24 mouse cellular contexts compared by ENCODE assay signal in genomic region chr4:134978930-134979329, GRCm38 (mm10). TPM values are rescaled to one million over a fixed set of nuclear protein-coding genes. Genes with fewer than 3 reads are reported as not detected.
DNase-seq lines count a peak whose midpoint lies in the region; ATAC-seq lines count a peak whose summit lies in the region.
"Had no signal": no experiment of that assay in that cellular context is flagged by ENCODE, and none has a peak within 500 bp of the region (broad histone marks: within the 10 kb centered on the region; RNA-seq: fewer than 3 reads in every experiment).

No protein-coding gene starts in this region.

- no peak overlapping the region for H3K4me2 ChIP-seq in liver, embryonic 12.5 days
- H3K4me2 ChIP-seq in liver, embryonic 11.5 days: no peak overlapping the region
- no peak overlapping the region for H3K4me2 ChIP-seq in limb, embryonic 12.5 days
- H3K4me2 ChIP-seq in limb, embryonic 15.5 days: no peak overlapping the region
- H3K4me2 ChIP-seq: embryonic facial prominence, embryonic 15.5 days; heart, embryonic 12.5 days; heart, embryonic 15.5 days; hindbrain, embryonic 12.5 days; hindbrain, embryonic 15.5 days had no signal

- no peaks in the 10 kb centered on the region for H3K36me3 ChIP-seq in liver, embryonic 12.5 days
- H3K36me3 ChIP-seq in liver, embryonic 11.5 days (ENCODE audit: control insufficient read depth, insufficient read depth, low read length): no peaks in the 10 kb centered on the region
- no peaks in the 10 kb centered on the region for H3K36me3 ChIP-seq in limb, embryonic 10.5 days
- H3K36me3 ChIP-seq in limb, embryonic 12.5 days: no peaks in the 10 kb centered on the region
- H3K36me3 ChIP-seq in limb, embryonic 15.5 days: no peaks in the 10 kb centered on the region
- H3K36me3 ChIP-seq: embryonic facial prominence, embryonic 15.5 days; heart, embryonic 12.5 days; heart, embryonic 15.5 days; hindbrain, embryonic 12.5 days; hindbrain, embryonic 15.5 days had no signal

- no peak for DNase-seq in liver, embryonic 11.5 days (ENCODE audit: low spot score)
- no peak for DNase-seq in limb, embryonic 10.5 days (ENCODE audit: low spot score)
- DNase-seq in layer of hippocampus, postnatal 14 days (ENCODE audit: low spot score in 2 of 2): no peak
- DNase-seq: adrenal gland, adult 8-10 months; adrenal gland, postnatal 25 days; cerebellum, adult 11-12 months; cerebellum, adult 8-10 months; cerebellum, postnatal 10 days; cerebellum, postnatal 36 days; embryo, embryonic 11 days; gastrocnemius, postnatal 25 days; heart, adult 18-20 months; heart, postnatal 10 days; heart, postnatal 36 days had no signal

- H3K4me1 ChIP-seq in liver, embryonic 12.5 days: peaks cover 46% of the 10 kb centered on the region
- H3K4me1 ChIP-seq in liver, embryonic 11.5 days (replicated peaks; ENCODE audit: control insufficient read depth, insufficient read depth, low read length): peaks cover 21% of the 10 kb centered on the region
- H3K4me1 ChIP-seq in limb, embryonic 10.5 days: peaks cover 31% of the 10 kb centered on the region
- H3K4me1 ChIP-seq in limb, embryonic 12.5 days (replicated peaks): peaks cover 23% of the 10 kb centered on the region; the same call in 1 of the 2 replicates
- peaks cover 47% of the 10 kb centered on the region for H3K4me1 ChIP-seq in limb, embryonic 15.5 days
- H3K4me1 ChIP-seq: hindbrain, embryonic 15.5 days had no signal

- whole genome bisulfite sequencing in liver, embryonic 12.5 days (ENCODE audit: insufficient replicate concordance): 80% methylated on average over 8 of the region's 8 CpGs
- WGBS in liver, embryonic 11.5 days: 82% methylated on average over 8 of the region's 8 CpGs
- 83% methylated on average over 8 of the region's 8 CpGs for WGBS in limb, embryonic 10.5 days
- 58% methylated on average over 8 of the region's 8 CpGs for WGBS in limb, embryonic 12.5 days
- WGBS in limb, embryonic 15.5 days: 46% methylated on average over 8 of the region's 8 CpGs

- H3K27ac ChIP-seq in liver, embryonic 12.5 days: peak overlapping the region; percentile 65; the same call in 1 of the 2 replicates
- H3K27ac ChIP-seq in liver, embryonic 11.5 days (ENCODE audit: low read depth, low read length): no peak overlapping the region
- 0 out of 2 replicates have a peak overlapping the region, but pooled peaks have one; percentile 16 for H3K27ac ChIP-seq in limb, embryonic 10.5 days
- peak overlapping the region; percentile 60; the same call in 1 of the 2 replicates for H3K27ac ChIP-seq in limb, embryonic 12.5 days
- H3K27ac ChIP-seq in limb, embryonic 15.5 days: peak overlapping the region; percentile 78
- H3K27ac ChIP-seq: embryonic facial prominence, embryonic 15.5 days; heart, embryonic 15.5 days; hindbrain, embryonic 12.5 days; hindbrain, embryonic 15.5 days had no signal

- H3K27me3 ChIP-seq in liver, embryonic 12.5 days (replicated peaks): no peaks in the 10 kb centered on the region
- H3K27me3 ChIP-seq in liver, embryonic 11.5 days (replicated peaks; ENCODE audit: control insufficient read depth, insufficient read depth, low read length): no peaks in the 10 kb centered on the region
- H3K27me3 ChIP-seq in limb, embryonic 10.5 days (ENCODE audit: low read depth, poor library complexity, severe bottlenecking): no peaks in the 10 kb centered on the region
- no peaks in the 10 kb centered on the region for H3K27me3 ChIP-seq in limb, embryonic 12.5 days
- H3K27me3 ChIP-seq in limb, embryonic 15.5 days: no peaks in the 10 kb centered on the region
- H3K27me3 ChIP-seq: embryonic facial prominence, embryonic 15.5 days; heart, embryonic 12.5 days; heart, embryonic 15.5 days; hindbrain, embryonic 12.5 days; hindbrain, embryonic 15.5 days had no signal

- no peak overlapping the region for H3K9ac ChIP-seq in liver, embryonic 12.5 days
- no peak overlapping the region for H3K9ac ChIP-seq in liver, embryonic 11.5 days (ENCODE audit: low read depth, low read length)
- no peak overlapping the region for H3K9ac ChIP-seq in limb, embryonic 12.5 days (replicated peaks)
- no peak overlapping the region for H3K9ac ChIP-seq in limb, embryonic 15.5 days
- H3K9ac ChIP-seq: embryonic facial prominence, embryonic 15.5 days; heart, embryonic 12.5 days; heart, embryonic 15.5 days; hindbrain, embryonic 12.5 days; hindbrain, embryonic 15.5 days had no signal

- H3K9me3 ChIP-seq in liver, embryonic 12.5 days (replicated peaks): no peaks in the 10 kb centered on the region
- H3K9me3 ChIP-seq in liver, embryonic 11.5 days (ENCODE audit: control insufficient read depth, low read length): no peaks in the 10 kb centered on the region
- H3K9me3 ChIP-seq in limb, embryonic 10.5 days (replicated peaks): no peaks in the 10 kb centered on the region
- H3K9me3 ChIP-seq in limb, embryonic 12.5 days: peaks cover 3% of the 10 kb centered on the region; the same call in 1 of the 2 replicates
- no peaks in the 10 kb centered on the region for H3K9me3 ChIP-seq in limb, embryonic 15.5 days
- H3K9me3 ChIP-seq: embryonic facial prominence, embryonic 15.5 days; heart, embryonic 12.5 days; heart, embryonic 15.5 days; hindbrain, embryonic 12.5 days had no signal

- H3K4me3 ChIP-seq in liver, embryonic 12.5 days: no peak overlapping the region
- H3K4me3 ChIP-seq in liver, embryonic 11.5 days (ENCODE audit: low read depth, low read length): no peak overlapping the region
- no peak overlapping the region for H3K4me3 ChIP-seq in limb, embryonic 10.5 days
- no peak overlapping the region for H3K4me3 ChIP-seq in limb, embryonic 12.5 days (replicated peaks)
- H3K4me3 ChIP-seq in limb, embryonic 15.5 days: no peak overlapping the region
- H3K4me3 ChIP-seq: embryonic facial prominence, embryonic 15.5 days; heart, embryonic 12.5 days; heart, embryonic 15.5 days; hindbrain, embryonic 12.5 days; hindbrain, embryonic 15.5 days had no signal

- no peak for ATAC-seq in liver, embryonic 12.5 days
- ATAC-seq in liver, embryonic 11.5 days (replicated peaks; ENCODE audit: low FRiP score): no peak
- ATAC-seq in limb, embryonic 12.5 days (ENCODE audit: insufficient number of reproducible peaks, insufficient read depth, low FRiP score, low TSS enrichment, low read depth): no peak
- ATAC-seq in limb, embryonic 15.5 days (ENCODE audit: insufficient number of reproducible peaks, low FRiP score, low TSS enrichment, low read depth): peak; percentile 54; the same call in 1 of the 2 replicates
- ATAC-seq: CD4-positive, CD25-positive, alpha-beta regulatory T cell, adult 4 months; forebrain, embryonic 14.5 days had no signal

RNA-seq across cellular contexts. Expression of gene Syf2, which starts 48.2 kb away (rescaled TPM):
- polyA plus RNA-seq in liver, embryonic 12.5 days (2016; fragmentation: Nextera tagmentation; extraction: Ambion mirVana): 70.8 and 72.8 TPM in 2 replicates
- polyA plus RNA-seq in liver, embryonic 11.5 days (2014; fragmentation: Nextera tagmentation; extraction: Ambion mirVana): 83.9 and 89.4 TPM in 2 replicates
- 67.3 and 67.9 TPM in 2 replicates for polyA plus RNA-seq in limb, embryonic 10.5 days (2016; fragmentation: Nextera tagmentation; extraction: Ambion mirVana)
- 72.9 and 73.8 TPM in 2 replicates for polyA plus RNA-seq in limb, embryonic 12.5 days (2016; fragmentation: Nextera tagmentation; extraction: Ambion mirVana)
- polyA plus RNA-seq in limb, embryonic 15.5 days (2015; fragmentation: Nextera tagmentation; extraction: Ambion mirVana): 76.6 and 80.6 TPM in 2 replicates
- 10 to 100 TPM; 42.6 to 43.8 TPM for total RNA-seq in layer of hippocampus, postnatal 14 days (2021)

RNA-seq across cellular contexts. Expression of gene Rsrp1, which starts 55.5 kb away (rescaled TPM):
- polyA plus RNA-seq in liver, embryonic 12.5 days (2016; fragmentation: Nextera tagmentation; extraction: Ambion mirVana): 310 and 322 TPM in 2 replicates
- 360 and 390 TPM in 2 replicates for polyA plus RNA-seq in liver, embryonic 11.5 days (2014; fragmentation: Nextera tagmentation; extraction: Ambion mirVana)
- 299 and 383 TPM in 2 replicates for polyA plus RNA-seq in limb, embryonic 10.5 days (2016; fragmentation: Nextera tagmentation; extraction: Ambion mirVana)
- 510 and 528 TPM in 2 replicates for polyA plus RNA-seq in limb, embryonic 12.5 days (2016; fragmentation: Nextera tagmentation; extraction: Ambion mirVana)
- polyA plus RNA-seq in limb, embryonic 15.5 days (2015; fragmentation: Nextera tagmentation; extraction: Ambion mirVana): 496 and 523 TPM in 2 replicates
- 100 to 1,000 TPM; 241 to 268 TPM for total RNA-seq in layer of hippocampus, postnatal 14 days (2021)
